Mouse (Mus musculus) bone marrow, adult 2 months (tissue): ENCODE results near the gene Akain1.

Experiments used
- CTCF ChIP-seq: fragments of 200-500 bp; IDR thresholded peaks from 2 replicates; pipeline ENCODE4 v1.5.1; 2011; ENCODE audit warnings: low read length, control low read depth; ENCODE audit not compliant: control insufficient read depth, insufficient read depth
- POLR2A ChIP-seq: fragments of 200-500 bp; IDR thresholded peaks from 2 replicates; pipeline ENCODE4 v1.6.1; 2011; ENCODE audit warnings: low read depth, mild to moderate bottlenecking, control low read depth, low read length, borderline replicate concordance; ENCODE audit not compliant: control insufficient read depth

DNA sequence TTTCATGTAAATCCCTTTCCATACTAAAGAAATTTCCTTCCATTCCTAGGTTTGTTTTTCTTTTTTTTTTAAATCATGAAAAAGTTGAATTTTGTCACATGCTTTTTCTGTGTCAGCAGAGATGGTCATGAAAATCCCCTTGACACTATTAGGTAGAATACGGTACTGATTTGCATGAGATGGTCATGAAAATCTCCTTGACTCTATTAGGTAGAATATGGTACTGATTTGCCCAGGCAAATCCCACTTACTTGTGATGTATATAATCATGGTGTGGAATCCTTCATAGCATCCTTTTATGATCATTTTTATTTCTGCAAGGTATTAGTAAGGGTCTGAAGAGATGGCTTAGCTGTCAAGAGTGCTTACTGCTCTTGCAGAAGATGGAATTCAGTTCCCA is 17.5 kb upstream of the Akain1 start:
- TF ChIP-seq POLR2A (no peak), CTCF (no peak)
